Mouse (Mus musculus): ENCODE measurements around the gene Cadps2. TPM values are rescaled to one million over a fixed set of nuclear protein-coding genes. Genes with fewer than 3 reads are reported as not detected.

The Cadps2 gene
- total RNA-seq, 2 experiments from 2014 or later: 1.7 to 1.8 TPM

- intact Hi-C loops (cut with DNase I): no loop called here
- no peak for DNase-seq
Observed at GRCm38 (mm10) chr6:23392711-23393110, 446.5 kb downstream of the Cadps2 start.

GRCm38 (mm10) chr6:23386711-23387110 is 452.5 kb downstream of the Cadps2 start:
- DNase-seq: no peak
- intact Hi-C loops (cut with DNase I): no loop called here

- intact Hi-C loops (cut with DNase I): no loop called here
- no peak for DNase-seq
Observed at GRCm38 (mm10) chr6:23383004-23383347, 456.2 kb downstream of the Cadps2 start.

- intact Hi-C loops (cut with DNase I): no loop called here
- DNase-seq: no peak
Observed at GRCm38 (mm10) chr6:23382283-23383003, 456.8 kb downstream of the Cadps2 start.

DNA sequence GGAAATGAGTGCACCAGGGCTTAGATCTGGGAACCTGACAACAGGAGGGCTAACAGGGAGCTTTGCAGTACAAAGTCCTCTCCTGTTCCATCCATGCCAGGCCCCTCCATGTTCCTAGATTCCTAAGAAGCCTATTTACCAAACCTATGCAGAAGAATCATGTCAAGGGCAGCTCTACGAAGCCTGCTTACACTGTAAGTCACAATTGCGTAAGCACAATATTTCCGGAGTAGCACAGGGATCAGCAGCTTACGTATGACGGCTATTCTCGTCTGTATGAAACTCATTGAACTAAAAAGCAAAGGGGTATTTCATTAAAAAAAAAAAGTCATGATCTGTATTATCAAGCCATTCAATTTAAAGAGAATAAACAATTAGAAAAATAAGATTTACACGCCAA is 462.9 kb downstream of the Cadps2 start:
- DNase-seq: no peak

GRCm38 (mm10) chr6:23361842-23362451 is 477.3 kb downstream of the Cadps2 start:
- DNase-seq: no peak
- intact Hi-C loops (cut with DNase I): no loop called here

More for the DNA sequence above, 462.9 kb downstream of the Cadps2 start:
- intact Hi-C loops (cut with DNase I): no loop called here

- DNase-seq: no peak
- intact Hi-C loops (cut with DNase I): no loop called here
Observed at GRCm38 (mm10) chr6:23360596-23360995, 478.6 kb downstream of the Cadps2 start.

GRCm38 (mm10) chr6:23356141-23356540 is 483.1 kb downstream of the Cadps2 start:
- intact Hi-C loops (cut with DNase I): no loop called here
- no peak for DNase-seq

GRCm38 (mm10) chr6:23353480-23353879 is 485.7 kb downstream of the Cadps2 start:
- DNase-seq: no peak
- intact Hi-C loops (cut with DNase I): no loop called here

- intact Hi-C loops (cut with DNase I): no loop called here
- no peak for DNase-seq
Observed at GRCm38 (mm10) chr6:23337411-23338063, 501.7 kb downstream of the Cadps2 start.

- intact Hi-C loops (cut with DNase I): no loop called here
- no peak for DNase-seq
Observed at GRCm38 (mm10) chr6:23314945-23315344, 524.3 kb downstream of the Cadps2 start.

DNA sequence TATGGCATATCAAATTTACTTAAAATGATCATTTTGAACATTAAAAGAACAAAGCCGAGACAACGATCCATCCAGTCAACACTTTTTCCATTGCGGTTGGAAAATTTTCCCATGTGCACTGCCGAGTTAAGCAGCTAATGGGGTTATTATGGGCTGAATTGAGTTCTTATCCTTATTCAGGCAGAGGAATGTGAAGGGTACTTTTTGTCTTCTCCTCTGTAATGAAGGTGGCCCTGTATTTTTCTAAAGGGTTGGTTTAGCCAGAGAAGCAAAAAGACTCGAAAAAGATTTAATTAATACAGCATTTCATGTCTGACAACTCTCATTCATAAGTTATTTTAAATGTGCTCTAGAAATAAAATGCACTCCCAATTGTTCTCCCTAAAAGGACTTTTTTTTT is 524.9 kb downstream of the Cadps2 start:
- intact Hi-C loops (cut with DNase I): no loop called here

DNA sequence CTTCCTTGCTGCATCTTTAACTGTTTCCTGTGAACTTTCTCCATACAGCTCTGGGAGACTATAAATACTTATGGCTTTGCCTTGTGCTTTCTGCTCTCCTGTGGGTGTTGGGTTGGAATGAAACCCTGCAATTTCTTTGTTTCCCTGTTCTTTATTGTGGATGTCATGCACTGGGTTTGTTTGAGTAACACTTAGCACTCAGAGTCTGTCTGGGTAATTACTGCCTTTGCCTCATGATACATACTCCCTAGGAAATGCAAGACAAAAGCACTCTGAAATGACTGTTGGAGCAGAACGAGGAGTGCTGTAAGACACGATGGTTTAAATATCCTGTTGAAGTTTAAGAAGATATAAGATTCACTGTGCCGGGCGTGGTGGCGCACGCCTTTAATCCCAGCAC is 533.2 kb downstream of the Cadps2 start:
- intact Hi-C loops (cut with DNase I): no loop called here
- DNase-seq: no peak

More for the DNA sequence above, 524.9 kb downstream of the Cadps2 start:
- DNase-seq: no peak

GRCm38 (mm10) chr6:23298596-23298995 is 540.6 kb downstream of the Cadps2 start:
- DNase-seq: no peak
- intact Hi-C loops (cut with DNase I): no loop called here

- DNase-seq: no peak
- intact Hi-C loops (cut with DNase I): no loop called here
Observed at GRCm38 (mm10) chr6:23294685-23295084, 544.5 kb downstream of the Cadps2 start.

GRCm38 (mm10) chr6:23288752-23289151 is 550.5 kb downstream of the Cadps2 start:
- DNase-seq: no peak
- intact Hi-C loops (cut with DNase I): no loop called here

GRCm38 (mm10) chr6:23281514-23281820 is 557.8 kb downstream of the Cadps2 start:
- DNase-seq: no peak
- intact Hi-C loops (cut with DNase I): no loop called here

- no peak for DNase-seq
- intact Hi-C loops (cut with DNase I): no loop called here
Observed at GRCm38 (mm10) chr6:23280811-23281513, 558.3 kb downstream of the Cadps2 start.

DNA sequence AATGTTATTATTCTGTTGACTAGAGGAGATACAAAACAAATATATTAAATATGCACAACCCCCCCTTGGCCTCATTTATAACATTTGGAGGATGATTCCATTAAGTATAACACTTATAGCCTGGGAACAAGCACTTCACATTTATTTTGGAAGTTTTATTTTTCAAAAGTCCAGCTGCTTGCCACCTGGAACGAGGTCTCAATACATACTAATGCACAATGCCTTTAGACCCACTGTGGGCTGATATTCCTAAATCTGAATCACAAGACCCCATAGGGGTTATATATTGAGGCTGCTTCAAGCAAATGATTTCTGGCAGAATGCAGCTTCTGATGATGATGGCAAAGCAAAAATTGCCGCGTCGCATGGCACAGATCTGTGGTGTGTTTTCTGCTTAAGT is 565.7 kb downstream of the Cadps2 start:
- intact Hi-C loops (cut with DNase I): no loop called here
- DNase-seq: no peak

- intact Hi-C loops (cut with DNase I): no loop called here
- no peak for DNase-seq
Observed at GRCm38 (mm10) chr6:23272979-23273378, 566.2 kb downstream of the Cadps2 start.

GRCm38 (mm10) chr6:23272542-23272941 is 566.7 kb downstream of the Cadps2 start:
- intact Hi-C loops (cut with DNase I): no loop called here
- no peak for DNase-seq

- DNase-seq: no peak
- intact Hi-C loops (cut with DNase I): no loop called here
Observed at GRCm38 (mm10) chr6:23260738-23261050, 578.5 kb downstream of the Cadps2 start.
